Mouse (Mus musculus): ENCODE results near the gene Polr1d. TPM values are rescaled to one million over a fixed set of nuclear protein-coding genes. Genes with fewer than 3 reads are reported as not detected.
A peak's percentile ranks its signal among the peaks of the same experiment; 100 is the strongest.

The Polr1d gene
- polyA plus RNA-seq, 1 experiment from 2014 or later, result 71.8 TPM

GRCm38 (mm10) chr5:147066129-147066528 lies 10.7 kb upstream of the Polr1d start:
- no peaks in the 10 kb centered on the region for H3K36me3 ChIP-seq (ENCODE audit: inconsistent target)
- peaks cover 90% of the 10 kb centered on the region for H3K79me2 ChIP-seq (ENCODE audit: inconsistent target)
- 91% methylated on average over 4 of the region's 4 CpGs for WGBS (ENCODE audit: missing documents)
- H3K4me3 ChIP-seq (ENCODE audit: inconsistent target), result no peak overlapping the region
- H3K27ac ChIP-seq, result no peak overlapping the region

GRCm38 (mm10) chr5:147066965-147067364 lies 9.9 kb upstream of the Polr1d start:
- Histone ChIP-seq H3K4me3 (ENCODE audit: inconsistent target) (no peak overlapping the region), H3K36me3 (ENCODE audit: inconsistent target) (no peaks in the 10 kb centered on the region), H3K27ac (no peak overlapping the region), H3K79me2 (ENCODE audit: inconsistent target) (peaks cover 92% of the 10 kb centered on the region)
- 86% methylated on average over 5 of the region's 5 CpGs for WGBS (ENCODE audit: missing documents)

GRCm38 (mm10) chr5:147068876-147069275 lies 8.0 kb upstream of the Polr1d start:
- Histone ChIP-seq H3K79me2 (ENCODE audit: inconsistent target) (peaks cover 100% of the 10 kb centered on the region), H3K36me3 (ENCODE audit: inconsistent target) (no peaks in the 10 kb centered on the region), H3K4me3 (ENCODE audit: inconsistent target) (no peak overlapping the region), H3K27ac (no peak overlapping the region)
- 94% methylated on average over 5 of the region's 5 CpGs for WGBS (ENCODE audit: missing documents)

GRCm38 (mm10) chr5:147070791-147071516 lies 5.9 kb upstream of the Polr1d start:
- no peak overlapping the region for H3K27ac ChIP-seq
- H3K4me3 ChIP-seq (ENCODE audit: inconsistent target), result no peak overlapping the region
- H3K79me2 ChIP-seq (ENCODE audit: inconsistent target), result peaks cover 100% of the 10 kb centered on the region
- 95% methylated on average over 16 of the region's 16 CpGs for WGBS (ENCODE audit: missing documents)
- H3K36me3 ChIP-seq (ENCODE audit: inconsistent target), result no peaks in the 10 kb centered on the region

- Histone ChIP-seq H3K4me3 (ENCODE audit: inconsistent target) (no peak overlapping the region), H3K36me3 (ENCODE audit: inconsistent target) (no peaks in the 10 kb centered on the region), H3K79me2 (ENCODE audit: inconsistent target) (peaks cover 92% of the 10 kb centered on the region), H3K27ac (no peak overlapping the region)
- whole genome bisulfite sequencing (ENCODE audit: missing documents), result 77% methylated on average over 4 of the region's 4 CpGs
These were observed 5.0 kb upstream of the Polr1d start for GRCm38 (mm10) chr5:147071886-147072285.

GRCm38 (mm10) chr5:147073805-147074204 lies 3.0 kb upstream of the Polr1d start:
- WGBS (ENCODE audit: missing documents), result 90% methylated on average over 6 of the region's 6 CpGs
- no peaks in the 10 kb centered on the region for H3K36me3 ChIP-seq (ENCODE audit: inconsistent target)
- H3K4me3 ChIP-seq (ENCODE audit: inconsistent target), result no peak overlapping the region
- peaks cover 85% of the 10 kb centered on the region for H3K79me2 ChIP-seq (ENCODE audit: inconsistent target)
- no peak overlapping the region for H3K27ac ChIP-seq

GRCm38 (mm10) chr5:147075103-147076025 lies 1.5 kb upstream of the Polr1d start:
- WGBS (ENCODE audit: missing documents), result 37% methylated on average over 17 of the region's 21 CpGs
- no peaks in the 10 kb centered on the region for H3K36me3 ChIP-seq (ENCODE audit: inconsistent target)
- H3K4me3 ChIP-seq (ENCODE audit: inconsistent target), result peak overlapping the region; percentile 85
- peak overlapping the region; percentile 35 for H3K27ac ChIP-seq
- peaks cover 85% of the 10 kb centered on the region for H3K79me2 ChIP-seq (ENCODE audit: inconsistent target)

GRCm38 (mm10) chr5:147076026-147076798 lies 638 bp upstream of the Polr1d start, which contains the start of gene Lnx2:
Lnx2 (minus strand) TSS chr5:147076586.
- peak within 1 kb of the TSS; percentile 85 for H3K4me3 ChIP-seq (ENCODE audit: inconsistent target)
- peaks cover 85% of the 10 kb centered on the region for H3K79me2 ChIP-seq (ENCODE audit: inconsistent target)
- H3K36me3 ChIP-seq (ENCODE audit: inconsistent target), result no peaks in the 10 kb centered on the region
- H3K27ac ChIP-seq, result peak within 1 kb of the TSS; percentile 35
- under 1% methylated on average over 65 of the region's 65 CpGs for WGBS (ENCODE audit: missing documents)

GRCm38 (mm10) chr5:147077305-147078034 lies 620 bp downstream of the Polr1d start:
- H3K4me3 ChIP-seq (ENCODE audit: inconsistent target), result peak overlapping the region; percentile 80
- H3K27ac ChIP-seq, result peak overlapping the region; percentile 33; the same call in 1 of the 2 replicates
- no peaks in the 10 kb centered on the region for H3K36me3 ChIP-seq (ENCODE audit: inconsistent target)
- peaks cover 85% of the 10 kb centered on the region for H3K79me2 ChIP-seq (ENCODE audit: inconsistent target)
- WGBS (ENCODE audit: missing documents), result 0% methylated on average over 41 of the region's 57 CpGs

- peaks cover 84% of the 10 kb centered on the region for H3K79me2 ChIP-seq (ENCODE audit: inconsistent target)
- H3K36me3 ChIP-seq (ENCODE audit: inconsistent target), result no peaks in the 10 kb centered on the region
- 43% methylated on average over 11 of the region's 11 CpGs for WGBS (ENCODE audit: missing documents)
- peak overlapping the region; percentile 80 for H3K4me3 ChIP-seq (ENCODE audit: inconsistent target)
- peak overlapping the region; percentile 33; the same call in 1 of the 2 replicates for H3K27ac ChIP-seq
These were observed 1.5 kb downstream of the Polr1d start for GRCm38 (mm10) chr5:147078110-147078900.

- Histone ChIP-seq H3K27ac (no peak overlapping the region), H3K36me3 (ENCODE audit: inconsistent target) (no peaks in the 10 kb centered on the region), H3K79me2 (ENCODE audit: inconsistent target) (peaks cover 93% of the 10 kb centered on the region), H3K4me3 (ENCODE audit: inconsistent target) (no peak overlapping the region)
- 95% methylated on average over 9 of the region's 9 CpGs for WGBS (ENCODE audit: missing documents)
These were observed 8.5 kb downstream of the Polr1d start for GRCm38 (mm10) chr5:147085201-147085894.

- no peaks in the 10 kb centered on the region for H3K36me3 ChIP-seq (ENCODE audit: inconsistent target)
- H3K79me2 ChIP-seq (ENCODE audit: inconsistent target), result peaks cover 93% of the 10 kb centered on the region
- no peak overlapping the region for H3K27ac ChIP-seq
- no peak overlapping the region for H3K4me3 ChIP-seq (ENCODE audit: inconsistent target)
- 95% methylated on average over 4 of the region's 4 CpGs for WGBS (ENCODE audit: missing documents)
These were observed 10.0 kb downstream of the Polr1d start for GRCm38 (mm10) chr5:147086816-147087215.

GRCm38 (mm10) chr5:147089836-147090235 lies 13.0 kb downstream of the Polr1d start:
- Histone ChIP-seq H3K4me3 (ENCODE audit: inconsistent target) (no peak overlapping the region), H3K27ac (no peak overlapping the region), H3K36me3 (ENCODE audit: inconsistent target) (no peaks in the 10 kb centered on the region), H3K79me2 (ENCODE audit: inconsistent target) (peaks cover 86% of the 10 kb centered on the region; the same call in 1 of the 2 replicates)
- WGBS (ENCODE audit: missing documents), result 94% methylated on average over 3 of the region's 3 CpGs

Data from macrophage (primary cell).